19 mouse cellular contexts compared by ENCODE assay signal in genomic region chr2:139338240-139338639, GRCm38 (mm10).
DNase-seq lines count a peak whose midpoint lies in the region; ATAC-seq and TF ChIP-seq lines count a peak whose summit lies in the region.
"Had no signal": no experiment of that assay in that cellular context is flagged by ENCODE, and none has a peak within 500 bp of the region (broad histone marks: within the 10 kb centered on the region; RNA-seq: fewer than 3 reads in every experiment).

No protein-coding gene starts in this region.

- H3K36me3 ChIP-seq in kidney, adult 2 months (ENCODE audit: control insufficient read depth, insufficient read depth, low read length): no peaks in the 10 kb centered on the region
- H3K36me3 ChIP-seq in kidney, embryonic 15.5 days: no peaks in the 10 kb centered on the region
- H3K36me3 ChIP-seq: embryonic facial prominence, embryonic 10.5 days; embryonic facial prominence, embryonic 12.5 days; forebrain, embryonic 12.5 days; forebrain, embryonic 15.5 days had no signal

- H3K9me3 ChIP-seq in kidney, embryonic 15.5 days (replicated peaks): no peaks in the 10 kb centered on the region
- H3K9me3 ChIP-seq: embryonic facial prominence, embryonic 10.5 days; embryonic facial prominence, embryonic 12.5 days; forebrain, embryonic 12.5 days; forebrain, embryonic 15.5 days had no signal

- ATAC-seq in kidney, embryonic 15.5 days (replicated peaks; ENCODE audit: low FRiP score): peak; percentile 54; the same call in 1 of the 2 replicates
- ATAC-seq: forebrain, embryonic 15.5 days; forebrain, postnatal 0 days had no signal

- H3K9ac ChIP-seq in kidney, embryonic 15.5 days: no peak overlapping the region
- H3K9ac ChIP-seq: embryonic facial prominence, embryonic 12.5 days; forebrain, embryonic 12.5 days; forebrain, embryonic 15.5 days; forebrain, postnatal 0 days had no signal

- WGBS in kidney, adult 2 months: 35% methylated on average over 4 of the region's 4 CpGs
- WGBS in kidney, embryonic 15.5 days: 70% methylated on average over 4 of the region's 4 CpGs

- H3K27ac ChIP-seq in kidney, adult 2 months (ENCODE audit: insufficient read depth, low read depth, low read length): no peak overlapping the region
- no peak overlapping the region for H3K27ac ChIP-seq in kidney, embryonic 15.5 days
- H3K27ac ChIP-seq: embryonic facial prominence, embryonic 10.5 days; embryonic facial prominence, embryonic 12.5 days; forebrain, embryonic 12.5 days; forebrain, embryonic 15.5 days had no signal

- no peak overlapping the region for H3K4me3 ChIP-seq in kidney, adult 2 months (ENCODE audit: insufficient read depth, low read depth, low read length)
- no peak overlapping the region for H3K4me3 ChIP-seq in kidney, embryonic 15.5 days (replicated peaks)
- H3K4me3 ChIP-seq: embryonic facial prominence, embryonic 10.5 days; embryonic facial prominence, embryonic 12.5 days; forebrain, embryonic 12.5 days; forebrain, embryonic 15.5 days had no signal

- peak; percentile 19 for DNase-seq in kidney, adult 2 months
- no peak for DNase-seq in kidney, postnatal 14 days
- no peak for DNase-seq in kidney, adult 18-20 months
- DNase-seq in brain, embryonic 14.5 days (ENCODE audit: low read depth): peak; percentile 41
- DNase-seq in layer of hippocampus, postnatal 10 days (ENCODE audit: low spot score in 2 of 2): no peak
- DNase-seq: adrenal gland, adult 2 months; adrenal gland, postnatal 10 days; adrenal gland, postnatal 25 days; cerebellum, adult 11-12 months; cerebellum, adult 2 months; cerebellum, adult 9-10 months; cerebellum, postnatal 10 days; cerebellum, postnatal 25 days; forebrain, postnatal 0 days had no signal

- H3K27me3 ChIP-seq in kidney, adult 2 months (replicated peaks; ENCODE audit: control insufficient read depth, insufficient read depth, low read length): no peaks in the 10 kb centered on the region
- no peaks in the 10 kb centered on the region for H3K27me3 ChIP-seq in kidney, embryonic 15.5 days
- H3K27me3 ChIP-seq: embryonic facial prominence, embryonic 12.5 days; forebrain, embryonic 12.5 days; forebrain, embryonic 15.5 days had no signal

- no peak overlapping the region for H3K4me2 ChIP-seq in kidney, embryonic 15.5 days
- H3K4me2 ChIP-seq: embryonic facial prominence, embryonic 12.5 days; forebrain, embryonic 12.5 days; forebrain, embryonic 15.5 days had no signal

- TF ChIP-seq CTCF in kidney, adult 2 months (conservative IDR thresholded peaks at IDR 0.05; ENCODE audit: insufficient read depth, insufficient read length, low read depth, low read length): no peak
- no peak for TF ChIP-seq CTCF in brain, embryonic 14.5 days (IDR thresholded peaks at IDR 0.05; ENCODE audit: borderline replicate concordance, extremely low read depth, insufficient read depth, insufficient read length)

- TF ChIP-seq POLR2A in kidney, adult 2 months (IDR thresholded peaks at IDR 0.05; ENCODE audit: low read depth, low read length): no peak
- no peak for TF ChIP-seq POLR2A in brain, embryonic 14.5 days (IDR thresholded peaks at IDR 0.05; ENCODE audit: borderline replicate concordance, extremely low read depth, insufficient read depth, insufficient read length, poor library complexity, severe bottlenecking)

- H3K4me1 ChIP-seq in kidney, adult 2 months (ENCODE audit: control insufficient read depth, insufficient read depth, low read length): no peaks in the 10 kb centered on the region; the same call in 1 of the 2 replicates
- peaks cover 7% of the 10 kb centered on the region; the same call in 1 of the 2 replicates for H3K4me1 ChIP-seq in kidney, embryonic 15.5 days
- H3K4me1 ChIP-seq: embryonic facial prominence, embryonic 12.5 days; forebrain, embryonic 15.5 days had no signal

Comparison
In these comparisons a context has a peak if more than half of its experiments do, and no peak if none do; other contexts are left out.
1. DNase-seq: peak in kidney, adult 2 months (single experiment) and brain, embryonic 14.5 days (single experiment); none in kidney, postnatal 14 days (single experiment), kidney, adult 18-20 months (single experiment) and layer of hippocampus, postnatal 10 days (0 of 2).